Mouse (Mus musculus): Measurements from ENCODE around the gene Iqsec3. TPM values are rescaled to one million over a fixed set of nuclear protein-coding genes. Genes with fewer than 3 reads are reported as not detected.
A peak's percentile ranks its signal among the peaks of the same experiment; 100 is the strongest.

Gene Iqsec3
- total RNA-seq, 2 experiments from 2014 or later: 47.8 to 49.0 TPM

DNA sequence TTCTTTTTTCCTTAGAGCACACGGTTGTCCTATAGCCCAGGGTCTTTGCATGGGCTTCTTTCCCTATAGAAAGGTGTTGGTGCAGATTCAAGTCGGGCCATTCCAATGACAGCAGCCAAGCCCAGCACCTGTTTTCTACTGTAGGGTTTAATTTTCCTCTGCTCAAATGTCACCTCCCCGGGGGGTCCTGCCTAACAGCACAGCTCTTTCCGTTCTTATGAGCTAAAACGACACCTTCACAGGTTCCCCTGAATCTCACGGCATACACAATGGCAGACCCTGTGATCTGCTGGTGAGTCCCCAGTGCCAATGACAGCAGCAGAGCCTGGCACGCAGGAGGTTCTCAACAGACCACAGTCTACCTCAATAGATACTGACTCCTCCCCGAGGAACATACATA lies 16.1 kb downstream of the Iqsec3 start:
- DNase-seq (ENCODE audit: extremely low spot score in 1 of 2, low spot score in 2 of 2): no peak
- intact Hi-C loops (cut with DNase I): no loop called here

DNA sequence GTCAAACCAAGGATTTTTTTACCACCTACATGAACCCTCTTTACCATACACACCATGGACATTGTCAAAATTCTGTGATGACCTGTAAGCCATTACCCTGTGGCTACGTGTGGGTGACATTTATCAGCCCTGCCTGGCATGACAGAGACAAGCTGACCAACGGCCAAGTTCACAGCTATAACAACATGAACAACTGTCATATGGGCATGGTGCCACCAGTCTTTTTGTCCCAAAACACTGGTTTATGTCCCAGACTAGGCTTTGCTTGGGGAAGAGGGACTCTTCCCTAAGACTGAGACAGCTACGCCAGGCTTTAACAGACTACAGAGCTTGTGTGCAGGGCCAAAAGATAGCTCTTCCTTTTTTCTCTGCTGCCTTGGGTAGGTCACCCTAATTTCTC lies 16.8 kb downstream of the Iqsec3 start:
- DNase-seq (ENCODE audit: extremely low spot score in 1 of 2, low spot score in 2 of 2): no peak
- intact Hi-C loops (cut with DNase I): no loop called here

DNA sequence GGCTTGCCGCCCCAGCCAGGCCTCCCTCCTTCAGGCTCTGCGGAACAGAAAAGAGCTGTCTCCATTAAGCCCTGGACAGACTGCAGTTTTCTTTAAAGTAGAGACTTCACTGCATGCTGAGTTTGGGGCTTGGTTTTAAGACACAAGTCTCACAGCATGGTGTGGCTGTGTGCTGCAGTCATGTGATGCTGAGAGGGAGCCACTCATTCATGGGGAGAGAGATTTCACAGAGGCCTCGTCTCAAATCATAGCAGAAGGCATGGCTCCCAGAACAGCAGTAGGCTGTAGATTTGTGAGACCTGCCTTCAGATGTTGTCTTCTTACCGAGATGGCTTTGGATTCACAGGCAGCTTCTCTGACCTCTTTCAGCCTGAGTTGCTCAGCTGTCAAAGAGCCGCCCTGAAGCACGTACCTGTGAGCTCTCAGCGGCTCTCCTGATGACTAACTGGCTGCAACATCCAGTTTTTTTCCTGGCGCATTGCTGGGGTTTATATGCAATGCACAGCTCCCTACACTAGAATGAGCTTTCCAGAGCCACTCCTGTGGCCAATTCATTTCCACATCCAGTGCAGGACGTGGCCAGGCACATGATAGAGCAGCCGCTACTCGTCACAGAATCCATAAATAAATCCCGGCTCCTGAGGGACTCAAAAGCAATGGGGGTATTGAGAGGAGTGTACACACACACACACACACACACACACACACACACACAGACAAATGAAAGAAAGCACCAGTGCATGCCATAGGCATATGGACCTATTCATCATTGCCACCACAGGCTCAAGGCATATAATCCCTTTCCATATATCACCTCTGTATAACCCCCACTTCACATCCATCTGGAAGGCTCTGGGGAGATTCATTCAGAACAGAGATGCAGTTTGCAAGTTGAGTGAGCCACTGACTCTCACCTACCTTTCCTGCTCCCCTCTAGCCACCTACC lies 18.7 kb downstream of the Iqsec3 start:
- DNase-seq (ENCODE audit: extremely low spot score in 1 of 2, low spot score in 2 of 2): no peak

DNA sequence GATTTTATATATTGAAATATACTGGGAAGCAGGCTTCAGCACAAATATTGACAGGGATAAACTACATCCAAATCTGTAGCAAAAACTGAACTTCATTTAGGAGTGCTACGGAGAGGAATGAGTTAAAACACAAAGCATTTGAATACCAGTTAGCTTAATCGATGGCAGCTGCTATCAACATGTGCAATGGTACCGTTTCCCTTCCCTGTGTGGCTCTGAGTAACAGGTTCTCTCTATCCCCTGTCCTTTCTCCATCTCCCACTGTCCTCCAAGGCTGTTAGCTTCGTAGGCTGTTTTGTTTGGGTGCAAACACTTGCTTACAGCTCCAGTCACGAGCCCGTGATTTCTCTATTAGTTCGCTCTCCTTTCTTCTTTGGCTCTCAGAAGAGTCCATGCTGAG lies 19.7 kb downstream of the Iqsec3 start:
- DNase-seq (ENCODE audit: extremely low spot score in 1 of 2, low spot score in 2 of 2): no peak

More for the DNA sequence above, 18.7 kb downstream of the Iqsec3 start:
- intact Hi-C loops (cut with DNase I): no loop called here

GRCm38 (mm10) chr6:121451703-121452102 lies 21.8 kb downstream of the Iqsec3 start:
- intact Hi-C loops (cut with DNase I): no loop called here
- DNase-seq (ENCODE audit: extremely low spot score in 1 of 2, low spot score in 2 of 2): no peak

More for the DNA sequence above, 19.7 kb downstream of the Iqsec3 start:
- intact Hi-C loops (cut with DNase I): no loop called here

DNA sequence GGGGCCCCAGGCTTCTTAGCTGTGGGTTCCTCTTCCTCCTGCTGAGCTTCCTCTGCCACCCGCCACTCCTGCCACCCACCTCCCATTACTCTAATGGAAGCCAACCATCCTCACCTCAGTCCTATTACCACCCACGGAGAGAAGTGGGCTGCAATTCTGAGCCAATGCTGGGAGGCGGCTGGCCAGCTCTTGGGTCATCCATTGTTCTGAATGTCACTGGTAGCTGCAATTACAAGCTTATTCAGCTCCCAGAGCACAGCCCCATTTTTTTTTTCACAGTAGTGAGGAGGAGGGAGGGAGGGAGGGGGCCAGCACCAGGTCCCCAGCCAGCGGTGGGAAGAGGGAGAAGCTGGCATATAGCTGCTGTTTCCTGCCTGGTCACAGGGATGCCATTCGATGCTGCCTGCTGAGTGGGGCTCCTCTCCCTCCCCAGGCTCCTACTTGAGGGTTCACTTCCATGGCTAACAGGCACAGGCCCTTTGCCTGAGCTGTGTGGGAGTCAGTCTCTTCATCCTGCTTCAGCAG lies 32.7 kb downstream of the Iqsec3 start:
- intact Hi-C loops (cut with DNase I): no loop called here
- DNase-seq (ENCODE audit: extremely low spot score in 1 of 2, low spot score in 2 of 2): no peak

- intact Hi-C loops (cut with DNase I): no loop called here
Observed at GRCm38 (mm10) chr6:121424830-121425229, 48.6 kb downstream of the Iqsec3 start.

GRCm38 (mm10) chr6:121424403-121424802 lies 49.1 kb downstream of the Iqsec3 start:
- intact Hi-C loops (cut with DNase I): no loop called here
- DNase-seq (ENCODE audit: extremely low spot score in 1 of 2, low spot score in 2 of 2): no peak

More at GRCm38 (mm10) chr6:121424830-121425229, 48.6 kb downstream of the Iqsec3 start:
- DNase-seq (ENCODE audit: extremely low spot score in 1 of 2, low spot score in 2 of 2): peak in 1 of 2 experiments; percentile 39

DNA sequence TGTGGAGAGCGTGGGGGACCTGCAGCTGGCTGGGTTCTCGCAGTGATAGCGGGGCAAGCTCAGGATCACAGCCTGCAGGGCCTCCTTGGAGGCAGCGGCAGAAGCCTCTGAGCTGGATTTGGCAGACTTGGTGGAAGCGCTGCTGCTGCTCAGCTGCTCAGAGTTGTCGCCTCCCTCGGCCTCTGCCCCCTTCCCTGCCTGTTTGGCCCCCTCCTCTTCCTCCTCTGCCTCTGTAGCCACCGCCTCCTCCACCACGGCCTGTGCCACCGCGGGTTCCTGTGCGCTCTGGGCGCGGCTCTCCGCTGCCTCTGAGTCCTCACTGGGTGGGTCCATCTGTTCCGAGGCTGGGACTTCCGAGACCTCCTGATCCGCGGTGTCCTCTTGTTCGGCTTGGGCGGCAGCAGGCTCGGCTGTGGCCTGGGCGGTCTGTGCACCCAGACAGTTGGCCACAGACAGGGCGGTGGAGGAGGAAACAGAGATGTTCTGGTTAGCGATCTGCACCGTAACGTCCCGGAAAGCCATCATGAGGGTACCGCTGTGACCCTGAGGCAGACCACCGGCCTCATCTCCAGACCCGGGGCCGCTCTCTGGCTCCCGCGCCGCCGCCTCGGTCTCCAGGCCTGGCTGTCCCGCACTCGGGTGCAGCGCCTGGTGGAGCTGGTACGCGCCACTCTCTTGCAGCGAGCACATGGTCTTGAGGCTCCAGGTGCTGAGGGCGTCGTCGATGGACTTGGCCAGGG lies 60.8 kb downstream of the Iqsec3 start:
- peak in 1 of 2 experiments; percentile 39 for DNase-seq (ENCODE audit: extremely low spot score in 1 of 2, low spot score in 2 of 2)

DNA sequence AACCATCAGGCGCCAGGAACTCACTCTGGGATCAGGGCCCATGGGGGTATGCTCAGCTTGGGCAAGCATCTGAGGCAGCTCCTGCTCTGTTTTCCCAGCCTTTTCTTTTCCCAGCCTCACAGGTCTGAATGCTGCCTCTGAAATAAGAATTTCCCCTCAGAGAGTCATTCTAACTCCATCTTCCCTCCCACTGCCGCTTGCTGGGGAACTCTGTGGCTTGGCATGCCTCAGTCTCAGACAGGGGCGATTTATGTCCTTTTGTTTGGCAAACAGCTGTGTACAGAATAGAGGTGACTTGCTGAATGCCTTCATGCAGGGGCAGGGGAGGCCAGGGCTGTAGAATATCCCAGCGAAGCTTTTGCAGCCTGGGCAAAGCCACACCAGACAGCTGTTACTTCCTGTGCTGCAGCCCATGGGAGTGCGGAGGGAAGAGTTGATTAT lies 65.9 kb downstream of the Iqsec3 start:
- peak in 1 of 2 experiments; percentile 28 for DNase-seq (ENCODE audit: extremely low spot score in 1 of 2, low spot score in 2 of 2)
- intact Hi-C loops (cut with DNase I): no loop called here

More for the DNA sequence above, 60.8 kb downstream of the Iqsec3 start:
- intact Hi-C loops (cut with DNase I): no loop called here

DNA sequence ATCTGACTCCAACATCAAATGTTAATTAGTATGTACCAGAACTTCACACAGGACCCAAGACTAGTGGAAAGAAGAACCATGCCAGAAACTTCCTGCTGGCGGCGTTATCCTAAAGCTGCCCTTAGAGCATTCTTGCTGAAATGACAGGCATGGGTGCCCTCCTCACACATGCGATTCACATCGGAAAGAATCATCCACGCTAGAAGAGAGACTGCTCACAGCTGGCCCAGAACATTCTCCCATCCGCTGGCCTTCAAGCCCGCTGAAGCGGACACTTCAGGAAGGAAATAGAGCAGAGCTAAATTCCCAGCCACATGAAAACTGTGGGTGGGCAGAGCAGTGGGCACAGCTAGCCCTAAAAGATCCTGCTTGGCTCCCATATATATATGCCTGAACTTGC lies 68.2 kb downstream of the Iqsec3 start:
- intact Hi-C loops (cut with DNase I): no loop called here
- DNase-seq (ENCODE audit: extremely low spot score in 1 of 2, low spot score in 2 of 2): peak in 1 of 2 experiments; percentile 16

- intact Hi-C loops (cut with DNase I): no loop called here
- DNase-seq (ENCODE audit: extremely low spot score in 1 of 2, low spot score in 2 of 2): peak in 1 of 2 experiments; percentile 13
Observed at GRCm38 (mm10) chr6:121402661-121403244, 70.7 kb downstream of the Iqsec3 start.

DNA sequence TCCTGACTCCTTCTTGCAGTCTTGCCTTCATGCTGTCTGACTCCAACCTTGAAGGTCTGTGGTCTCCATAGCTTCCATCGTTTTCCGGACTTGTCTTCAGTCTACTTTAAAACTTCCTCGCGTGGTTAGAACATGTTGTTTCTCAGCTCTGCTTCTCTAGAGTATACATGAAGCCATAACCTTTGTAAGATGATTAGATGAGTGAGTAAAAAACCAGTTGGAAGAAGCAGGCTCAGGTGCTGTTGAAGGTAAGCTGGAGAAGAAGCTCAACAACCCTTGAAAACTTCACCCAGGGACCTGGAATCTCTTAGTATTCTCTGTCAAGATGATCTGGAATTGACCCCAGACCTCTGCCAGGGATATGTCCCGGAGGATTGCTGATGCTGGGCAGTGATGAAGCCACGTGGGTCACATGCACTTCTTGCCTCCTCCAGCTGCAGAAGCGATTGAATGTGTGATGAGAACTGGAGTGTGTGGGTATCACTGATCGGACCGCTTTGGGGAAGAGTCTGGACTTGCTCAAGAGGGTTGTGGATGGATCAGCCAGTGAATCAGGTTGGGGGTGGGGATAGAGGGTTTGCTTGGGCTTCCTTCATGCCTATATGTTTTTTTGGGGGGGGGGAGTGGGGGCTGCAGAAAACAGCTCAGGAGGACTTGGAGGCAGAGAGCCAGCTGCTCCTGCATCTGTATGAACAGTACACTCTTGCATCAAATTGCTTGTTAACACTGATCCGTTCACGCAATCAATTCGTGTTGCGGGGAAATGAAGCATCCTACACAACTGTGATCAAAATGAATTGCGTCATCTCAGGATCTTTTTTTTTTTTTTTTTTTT lies 71.4 kb downstream of the Iqsec3 start:
- intact Hi-C loops (cut with DNase I): no loop called here
- peak in 1 of 2 experiments; percentile 15 for DNase-seq (ENCODE audit: extremely low spot score in 1 of 2, low spot score in 2 of 2)

DNA sequence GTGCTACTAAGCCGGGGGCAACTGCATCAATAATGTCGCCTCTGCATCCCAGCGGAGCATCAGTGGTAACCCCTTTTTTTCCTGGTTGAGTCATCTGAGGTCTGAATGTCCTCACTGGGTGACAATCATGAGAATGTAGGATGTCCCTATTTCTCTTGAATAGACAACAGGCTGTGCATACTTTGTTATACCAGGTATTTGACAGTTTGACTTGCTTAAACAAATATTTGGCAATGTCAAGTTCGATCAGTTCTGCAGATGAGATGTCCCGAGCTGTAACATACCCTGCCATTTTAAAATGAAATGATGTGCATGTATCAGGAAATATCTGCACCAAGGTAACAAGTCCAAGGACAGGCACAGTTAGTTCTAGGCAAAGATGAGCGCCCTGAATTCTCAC lies 72.3 kb downstream of the Iqsec3 start:
- intact Hi-C loops (cut with DNase I): no loop called here
- no peak for DNase-seq (ENCODE audit: extremely low spot score in 1 of 2, low spot score in 2 of 2)

GRCm38 (mm10) chr6:121392610-121393252 lies 80.7 kb downstream of the Iqsec3 start:
- peak in 1 of 2 experiments; percentile 19 for DNase-seq (ENCODE audit: extremely low spot score in 1 of 2, low spot score in 2 of 2)
- intact Hi-C loops (cut with DNase I): no loop called here

- no peak for DNase-seq (ENCODE audit: extremely low spot score in 1 of 2, low spot score in 2 of 2)
- intact Hi-C loops (cut with DNase I): no loop called here
Observed at GRCm38 (mm10) chr6:121385397-121385796, 88.1 kb downstream of the Iqsec3 start.

DNA sequence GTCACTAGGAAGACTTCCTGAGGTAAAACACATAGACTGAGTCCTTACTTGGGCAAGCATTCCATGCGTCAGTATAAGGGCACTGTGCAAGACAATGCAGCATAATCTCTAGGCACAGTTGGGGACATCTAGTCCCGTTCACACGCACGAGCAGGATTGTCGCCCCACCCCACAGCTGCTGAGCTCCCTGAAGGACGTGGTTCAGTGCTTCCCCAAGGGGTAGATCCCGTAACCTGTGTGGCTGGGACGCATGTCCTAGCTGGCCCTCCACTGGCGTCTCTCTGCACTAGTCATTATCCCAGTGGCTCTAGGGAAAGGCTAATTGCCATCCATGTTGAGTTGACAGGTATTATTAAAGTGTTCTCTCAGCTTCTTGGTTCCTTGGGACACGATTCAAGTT lies 91.4 kb downstream of the Iqsec3 start:
- DNase-seq (ENCODE audit: extremely low spot score in 1 of 2, low spot score in 2 of 2): peak in 1 of 2 experiments; percentile 18

DNA sequence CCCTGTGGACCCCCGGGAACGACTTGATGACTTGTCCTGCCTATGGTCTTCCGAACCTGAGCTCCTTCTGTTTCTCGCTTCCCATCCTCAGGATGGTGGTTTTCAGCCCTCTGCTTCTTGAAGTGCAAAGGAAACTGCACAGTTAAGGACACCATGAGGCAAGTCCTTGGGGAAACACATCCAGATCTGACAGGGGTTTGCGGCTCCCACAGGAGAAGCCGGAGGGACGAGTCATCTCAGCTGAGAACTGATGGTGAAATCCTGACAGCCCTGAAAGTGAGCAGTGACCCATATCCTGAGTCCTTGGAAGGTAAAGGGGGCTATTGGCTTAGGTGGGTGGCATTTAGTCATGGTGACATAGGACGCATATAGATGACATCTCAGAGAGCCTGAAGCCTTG lies 92.9 kb downstream of the Iqsec3 start:
- intact Hi-C loops (cut with DNase I): no loop called here
- DNase-seq (ENCODE audit: extremely low spot score in 1 of 2, low spot score in 2 of 2): peak in 1 of 2 experiments; percentile 10

More for the DNA sequence above, 91.4 kb downstream of the Iqsec3 start:
- intact Hi-C loops (cut with DNase I): no loop called here

Data from left cerebral cortex, postnatal 10 days (tissue).